In genomic region chr2:166450380-166450779, GRCm38 (mm10) we compare ENCODE assay signal across 26 mouse cellular contexts.
A peak's percentile ranks its signal among the peaks of the same experiment; 100 is the strongest.
DNase-seq lines count a peak whose midpoint lies in the region; ATAC-seq lines count a peak whose summit lies in the region.
"Had no signal": no experiment of that assay in that cellular context is flagged by ENCODE, and none has a peak within 500 bp of the region (broad histone marks: within the 10 kb centered on the region; RNA-seq: fewer than 3 reads in every experiment).

No protein-coding gene starts in this region.

- H3K36me3 ChIP-seq in heart, embryonic 10.5 days = no peaks in the 10 kb centered on the region
- no peaks in the 10 kb centered on the region for H3K36me3 ChIP-seq in heart, embryonic 12.5 days
- no peaks in the 10 kb centered on the region for H3K36me3 ChIP-seq in midbrain, embryonic 14.5 days (ENCODE audit: control insufficient read depth, insufficient read depth, low read length)
- no peaks in the 10 kb centered on the region for H3K36me3 ChIP-seq in midbrain, embryonic 15.5 days (replicated peaks)
- H3K36me3 ChIP-seq in forebrain, embryonic 15.5 days = no peaks in the 10 kb centered on the region
- no peaks in the 10 kb centered on the region for H3K36me3 ChIP-seq in liver, embryonic 12.5 days
- H3K36me3 ChIP-seq: G1E; heart, embryonic 15.5 days; neural tube, embryonic 15.5 days had no signal

- H3K4me1 ChIP-seq in heart, embryonic 10.5 days = peaks cover 63% of the 10 kb centered on the region
- peaks cover 53% of the 10 kb centered on the region for H3K4me1 ChIP-seq in heart, embryonic 12.5 days (replicated peaks)
- peaks cover 17% of the 10 kb centered on the region for H3K4me1 ChIP-seq in midbrain, embryonic 14.5 days (ENCODE audit: control insufficient read depth, insufficient read depth, low read length)
- peaks cover 33% of the 10 kb centered on the region for H3K4me1 ChIP-seq in midbrain, embryonic 15.5 days
- H3K4me1 ChIP-seq in forebrain, embryonic 15.5 days = peaks cover 36% of the 10 kb centered on the region
- peaks cover 20% of the 10 kb centered on the region for H3K4me1 ChIP-seq in liver, embryonic 12.5 days

- H3K4me3 ChIP-seq in heart, embryonic 10.5 days = no peak overlapping the region
- no peak overlapping the region for H3K4me3 ChIP-seq in heart, embryonic 12.5 days
- no peak overlapping the region for H3K4me3 ChIP-seq in midbrain, embryonic 14.5 days (replicated peaks; ENCODE audit: low read depth, low read length)
- H3K4me3 ChIP-seq in midbrain, embryonic 15.5 days = no peak overlapping the region
- no peak overlapping the region for H3K4me3 ChIP-seq in forebrain, embryonic 15.5 days
- no peak overlapping the region for H3K4me3 ChIP-seq in liver, embryonic 12.5 days
- H3K4me3 ChIP-seq: heart, adult 2 months; heart, embryonic 15.5 days; neural tube, embryonic 15.5 days had no signal

- no peaks in the 10 kb centered on the region for H3K9me3 ChIP-seq in heart, embryonic 10.5 days
- no peaks in the 10 kb centered on the region for H3K9me3 ChIP-seq in heart, embryonic 12.5 days (replicated peaks)
- H3K9me3 ChIP-seq in midbrain, embryonic 14.5 days (ENCODE audit: control insufficient read depth, low read length) = no peaks in the 10 kb centered on the region
- H3K9me3 ChIP-seq in midbrain, embryonic 15.5 days = no peaks in the 10 kb centered on the region
- no peaks in the 10 kb centered on the region for H3K9me3 ChIP-seq in forebrain, embryonic 15.5 days
- no peaks in the 10 kb centered on the region for H3K9me3 ChIP-seq in liver, embryonic 12.5 days (replicated peaks)
- H3K9me3 ChIP-seq: heart, embryonic 15.5 days; neural tube, embryonic 15.5 days had no signal

- DNase-seq in heart, embryonic 10.5 days (ENCODE audit: low spot score) = no peak
- peak; percentile 62 for DNase-seq in midbrain, embryonic 14.5 days
- DNase-seq in urinary bladder, postnatal 25 days (ENCODE audit: low spot score) = no peak
- DNase-seq: adrenal gland, adult 2 months; B cell, adult 2 months; cerebellum, adult 2 months; gastrocnemius, postnatal 36 days; heart, adult 2 months; heart, postnatal 36 days; kidney, adult 18-20 months; kidney, postnatal 4 days; layer of hippocampus, adult 9-11 months; left cerebral cortex, postnatal 4 days; liver, postnatal 0 days; lung, postnatal 14 days; right cerebral cortex, adult 18-20 months; right cerebral cortex, postnatal 4 days; thymus, postnatal 36 days had no signal

- no peak for ATAC-seq in heart, embryonic 12.5 days (ENCODE audit: insufficient number of reproducible peaks, low FRiP score)
- ATAC-seq in midbrain, embryonic 14.5 days (ENCODE audit: low FRiP score, low TSS enrichment) = no peak
- no peak for ATAC-seq in midbrain, embryonic 15.5 days (replicated peaks)
- peak; percentile 68 for ATAC-seq in forebrain, embryonic 15.5 days (replicated peaks)
- ATAC-seq in liver, embryonic 12.5 days = no peak
- ATAC-seq: liver, postnatal 0 days had no signal

- no peaks in the 10 kb centered on the region for H3K27me3 ChIP-seq in heart, embryonic 10.5 days (ENCODE audit: insufficient read depth, poor library complexity, severe bottlenecking)
- H3K27me3 ChIP-seq in heart, embryonic 12.5 days (replicated peaks) = no peaks in the 10 kb centered on the region
- H3K27me3 ChIP-seq in midbrain, embryonic 14.5 days (ENCODE audit: control insufficient read depth, insufficient read depth, low read length) = no peaks in the 10 kb centered on the region
- no peaks in the 10 kb centered on the region; the same call in none of the 2 replicates for H3K27me3 ChIP-seq in midbrain, embryonic 15.5 days (replicated peaks)
- no peaks in the 10 kb centered on the region for H3K27me3 ChIP-seq in forebrain, embryonic 15.5 days
- no peaks in the 10 kb centered on the region for H3K27me3 ChIP-seq in liver, embryonic 12.5 days (replicated peaks)
- H3K27me3 ChIP-seq: CH12.LX; heart, embryonic 15.5 days; neural tube, embryonic 15.5 days had no signal

- H3K4me2 ChIP-seq in heart, embryonic 12.5 days = no peak overlapping the region
- H3K4me2 ChIP-seq in midbrain, embryonic 14.5 days (ENCODE audit: low read length) = no peak overlapping the region
- H3K4me2 ChIP-seq in midbrain, embryonic 15.5 days = no peak overlapping the region
- no peak overlapping the region for H3K4me2 ChIP-seq in forebrain, embryonic 15.5 days (replicated peaks)
- H3K4me2 ChIP-seq in liver, embryonic 12.5 days = no peak overlapping the region
- H3K4me2 ChIP-seq: heart, embryonic 15.5 days; neural tube, embryonic 15.5 days had no signal

- peak overlapping the region; percentile 10; the same call in 1 of the 2 replicates for H3K27ac ChIP-seq in heart, embryonic 10.5 days
- H3K27ac ChIP-seq in heart, embryonic 12.5 days (ENCODE audit: poor library complexity, severe bottlenecking) = no peak overlapping the region
- 0 out of 2 replicates have a peak overlapping the region, but pooled peaks have one; percentile 26 for H3K27ac ChIP-seq in midbrain, embryonic 14.5 days (replicated peaks; ENCODE audit: low read depth, low read length)
- H3K27ac ChIP-seq in midbrain, embryonic 15.5 days = no peak overlapping the region
- H3K27ac ChIP-seq in forebrain, embryonic 15.5 days (replicated peaks) = peak overlapping the region; percentile 55; the same call in 1 of the 2 replicates
- no peak overlapping the region for H3K27ac ChIP-seq in liver, embryonic 12.5 days
- H3K27ac ChIP-seq: heart, adult 2 months; heart, embryonic 15.5 days; neural tube, embryonic 15.5 days had no signal

- H3K9ac ChIP-seq in heart, embryonic 12.5 days = no peak overlapping the region
- H3K9ac ChIP-seq in midbrain, embryonic 14.5 days (replicated peaks; ENCODE audit: low read length) = no peak overlapping the region
- H3K9ac ChIP-seq in midbrain, embryonic 15.5 days = no peak overlapping the region
- no peak overlapping the region for H3K9ac ChIP-seq in forebrain, embryonic 15.5 days (replicated peaks)
- no peak overlapping the region for H3K9ac ChIP-seq in liver, embryonic 12.5 days
- H3K9ac ChIP-seq: heart, embryonic 15.5 days; liver, postnatal 0 days; neural tube, embryonic 15.5 days had no signal

- WGBS in heart, embryonic 10.5 days = 71% methylated on average over 10 of the region's 10 CpGs
- WGBS in heart, embryonic 12.5 days = 49% methylated on average over 10 of the region's 10 CpGs
- 65% methylated on average over 10 of the region's 10 CpGs for WGBS in midbrain, embryonic 14.5 days
- WGBS in midbrain, embryonic 15.5 days = 46% methylated on average over 10 of the region's 10 CpGs
- 15% methylated on average over 10 of the region's 10 CpGs for WGBS in forebrain, embryonic 15.5 days
- 72% methylated on average over 10 of the region's 10 CpGs for WGBS in liver, embryonic 12.5 days (ENCODE audit: insufficient replicate concordance)

Comparison
In these comparisons a context has a peak if more than half of its experiments do, and no peak if none do; other contexts are left out.
1. H3K27ac ChIP-seq: peak in heart, embryonic 10.5 days (single experiment), midbrain, embryonic 14.5 days (single experiment) and forebrain, embryonic 15.5 days (single experiment); none in heart, embryonic 12.5 days (single experiment), midbrain, embryonic 15.5 days (single experiment) and liver, embryonic 12.5 days (single experiment).